Mouse (Mus musculus) small intestine, adult 2 months (tissue): ENCODE results near the gene Gm7347. TPM values are rescaled to one million over a fixed set of nuclear protein-coding genes. Genes with fewer than 3 reads are reported as not detected.
"Not testable (repeated sequence)": the region's sequence is repeated elsewhere in the genome, so short reads cannot be mapped to it uniquely, and the experiment has no call there.

Experiments
- H3K27ac ChIP-seq: fragments of 200-500 bp; 2 replicates; pipeline ENCODE4 v1.5.1; 2012; ENCODE audit warnings: low read depth, low read length, control low read depth, inconsistent platforms; ENCODE audit not compliant: insufficient read depth
- H3K27me3 ChIP-seq: fragments of 200-500 bp; 2 replicates; pipeline ENCODE4 v1.6.1; 2012; ENCODE audit warnings: mild to moderate bottlenecking, moderate library complexity, low read length, inconsistent platforms; ENCODE audit not compliant: control insufficient read depth, insufficient read depth
- H3K36me3 ChIP-seq: fragments of 200-500 bp; 2 replicates; pipeline ENCODE4 v1.6.1; 2012; ENCODE audit warnings: mild to moderate bottlenecking, low read length, control low read depth, inconsistent platforms; ENCODE audit not compliant: control insufficient read depth, insufficient read depth
- H3K4me1 ChIP-seq: fragments of 200-500 bp; 2 replicates; pipeline ENCODE4 v1.6.1; 2012; ENCODE audit warnings: low read length, inconsistent platforms, mixed read lengths; ENCODE audit not compliant: control insufficient read depth, insufficient read depth, insufficient read length
- H3K4me3 ChIP-seq: fragments of 200-500 bp; 2 replicates; pipeline ENCODE4 v1.5.1; 2012; ENCODE audit warnings: low read depth, mild to moderate bottlenecking, control low read depth, inconsistent platforms, low read length, moderate library complexity
- CTCF ChIP-seq: fragments of 200-500 bp; IDR thresholded peaks from 2 replicates; pipeline ENCODE4 v1.5.1; 2012; ENCODE audit warnings: low read depth, mild to moderate bottlenecking, control low read depth, inconsistent platforms, low read length, moderate library complexity, mixed read lengths; ENCODE audit not compliant: insufficient replicate concordance, insufficient read length; ENCODE audit errors: extremely low read depth
- POLR2A ChIP-seq: fragments of 200-500 bp; IDR thresholded peaks from 2 replicates; pipeline ENCODE4 v1.6.1; 2012; ENCODE audit warnings: low read depth, mild to moderate bottlenecking, control low read depth, inconsistent platforms, low read length, moderate library complexity
- WGBS: fragments of 180-500 bp; shearing (Covaris S2); methylation state at CpG from one replicate; pipeline ENCODE4 v1.1.7; 2018; 5-methylcytosine and 5-hydroxymethylcytosine counted together
- polyA plus RNA-seq: library from polyadenylated mRNA; depleted of rRNA; stranded (reverse); fragments of >200 nt; gene quantifications from 2 replicates; pipeline ENCODE4 v1.2.3, GENCODE M21; 2012; rRNA removed

The Gm7347 gene
- polyA plus RNA-seq, result not detected in 2 replicates

GRCm38 (mm10) chr5:26058481-26058880 lies at the start of gene Gm7347:
Gm7347 (minus strand) TSS chr5:26058581.
- no CpG with 5 or more reads among the region's 2 CpGs for WGBS
- H3K36me3 ChIP-seq, H3K4me3 ChIP-seq, H3K27ac ChIP-seq, H3K27me3 ChIP-seq, H3K4me1 ChIP-seq: not testable (repeated sequence)

- not testable (repeated sequence) for H3K27me3 ChIP-seq, H3K36me3 ChIP-seq, H3K4me3 ChIP-seq, H3K27ac ChIP-seq, H3K4me1 ChIP-seq
- no CpG with 5 or more reads among the region's 3 CpGs for WGBS
Observed at GRCm38 (mm10) chr5:26105262-26105661, 46.9 kb upstream of the Gm7347 start, which contains the start of gene 5031410I06Rik. 5031410I06Rik (minus strand) TSS chr5:26105362.

GRCm38 (mm10) chr5:26089191-26089590 lies 30.8 kb upstream of the Gm7347 start, which contains the start of gene Gm10471:
Gm10471 (minus strand) TSS chr5:26089291.
- H3K27ac ChIP-seq, H3K4me3 ChIP-seq, H3K27me3 ChIP-seq, H3K4me1 ChIP-seq, H3K36me3 ChIP-seq: not testable (repeated sequence)
- 39% methylated on average over 1 of the region's 1 CpGs for WGBS

GRCm38 (mm10) chr5:26079023-26079422 lies 20.6 kb upstream of the Gm7347 start:
- not testable (repeated sequence) for H3K4me3 ChIP-seq, H3K27ac ChIP-seq, H3K36me3 ChIP-seq, H3K4me1 ChIP-seq, H3K27me3 ChIP-seq

GRCm38 (mm10) chr5:26070716-26071115 lies 12.3 kb upstream of the Gm7347 start:
- H3K27me3 ChIP-seq, result no peaks in the 10 kb centered on the region
- H3K4me3 ChIP-seq, result no peak overlapping the region
- H3K27ac ChIP-seq, result no peak overlapping the region
- WGBS, result 88% methylated on average over 24 of the region's 24 CpGs
- no peaks in the 10 kb centered on the region for H3K36me3 ChIP-seq
- no peaks in the 10 kb centered on the region for H3K4me1 ChIP-seq
- TF ChIP-seq POLR2A (no peak), CTCF (no peak)

- not testable (repeated sequence) for H3K36me3 ChIP-seq, H3K4me3 ChIP-seq, H3K27me3 ChIP-seq, H3K4me1 ChIP-seq, H3K27ac ChIP-seq
- WGBS, result 62% methylated on average over 2 of the region's 2 CpGs
Observed at GRCm38 (mm10) chr5:26039458-26039857, 18.9 kb downstream of the Gm7347 start, which contains the start of gene Speer4a. Speer4a (minus strand) TSS chr5:26039558.

- H3K4me3 ChIP-seq, H3K27ac ChIP-seq, H3K4me1 ChIP-seq, H3K36me3 ChIP-seq, H3K27me3 ChIP-seq: not testable (repeated sequence)
- no CpG with 5 or more reads among the region's 3 CpGs for WGBS
Observed at GRCm38 (mm10) chr5:26022816-26023215, 35.6 kb downstream of the Gm7347 start, which contains the start of gene Gm5862. Gm5862 (minus strand) TSS chr5:26022916.

- not testable (repeated sequence) for H3K4me3 ChIP-seq, H3K27me3 ChIP-seq, H3K4me1 ChIP-seq, H3K27ac ChIP-seq, H3K36me3 ChIP-seq
- 59% methylated on average over 7 of the region's 7 CpGs for whole genome bisulfite sequencing
Observed at GRCm38 (mm10) chr5:26007697-26008096, 50.7 kb downstream of the Gm7347 start.

GRCm38 (mm10) chr5:26006937-26007695 lies 51.3 kb downstream of the Gm7347 start:
- H3K27ac ChIP-seq, H3K27me3 ChIP-seq, H3K36me3 ChIP-seq, H3K4me1 ChIP-seq, H3K4me3 ChIP-seq: not testable (repeated sequence)
- 19% methylated on average over 45 of the region's 45 CpGs for WGBS

- not testable (repeated sequence) for H3K27ac ChIP-seq, H3K4me1 ChIP-seq, H3K27me3 ChIP-seq, H3K4me3 ChIP-seq, H3K36me3 ChIP-seq
- WGBS, result 100% methylated on average over 1 of the region's 2 CpGs
Observed at GRCm38 (mm10) chr5:26004698-26005097, 53.7 kb downstream of the Gm7347 start, which contains the start of gene Gm1979. Gm1979 (minus strand) TSS chr5:26004798.
